Mouse (Mus musculus) lung, postnatal 0 days (tissue): ENCODE measurements around the gene Pgam2.

Experiments
- CTCF ChIP-seq: IDR thresholded peaks from 2 replicates; pipeline ENCODE4 v1.5.1; 2016; ENCODE audit warnings: antibody characterized with exemption, mild to moderate bottlenecking
- EP300 ChIP-seq: IDR thresholded peaks from 2 replicates; pipeline ENCODE4 v1.6.1; 2016; ENCODE audit warnings: antibody characterized with exemption, mild to moderate bottlenecking, control low read depth

DNA sequence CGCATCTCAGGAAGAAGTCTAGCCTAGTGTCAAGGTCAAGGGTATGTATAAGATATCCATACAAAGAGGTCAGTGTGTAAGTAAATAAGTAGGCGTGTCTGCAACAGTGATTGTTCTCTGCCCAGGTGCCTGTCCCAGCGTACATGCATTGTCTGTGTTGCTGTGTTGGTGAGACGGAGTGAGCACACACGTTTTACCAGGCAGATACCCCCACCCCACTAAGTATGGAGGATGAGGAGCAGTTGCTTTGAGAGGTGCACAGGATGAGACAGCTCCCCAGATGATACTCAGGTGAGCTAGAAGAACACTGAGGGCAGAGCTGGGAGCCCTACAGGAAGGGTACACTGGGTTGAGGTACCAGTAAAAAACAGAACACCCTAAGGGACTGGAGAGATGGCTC, 641 bp upstream of the Pgam2 start:
- TF ChIP-seq CTCF (no peak), EP300 (no peak)
